Mouse (Mus musculus) heart, postnatal 0 days (tissue): ENCODE measurements around the gene Ehmt1.

Experiments
- CTCF ChIP-seq: IDR thresholded peaks from 2 replicates; pipeline ENCODE4 v1.5.1; 2016; ENCODE audit warnings: antibody characterized with exemption, control low read depth, low read depth
- EP300 ChIP-seq: IDR thresholded peaks from 2 replicates; pipeline ENCODE4 v1.6.1; 2016; ENCODE audit warnings: antibody characterized with exemption, low read depth

GRCm38 (mm10) chr2:24912589-24912988 is 6.8 kb downstream of the Ehmt1 start:
- no peak for TF ChIP-seq EP300
- TF ChIP-seq CTCF, result no peak
